Mouse (Mus musculus) ES-Bruce4 (cell line): ENCODE data around the gene Ptprj. TPM values are rescaled to one million over a fixed set of nuclear protein-coding genes. Genes with fewer than 3 reads are reported as not detected.

Experiments
- H3K27ac ChIP-seq: 2 replicates; pipeline ENCODE4 v1.5.1; 2012; ENCODE audit warnings: low read length, inconsistent platforms; ENCODE audit not compliant: insufficient read depth
- H3K27me3 ChIP-seq: 2 replicates; pipeline ENCODE4 v1.6.1; 2012; ENCODE audit warnings: mild to moderate bottlenecking, low read length, inconsistent platforms; ENCODE audit not compliant: control insufficient read depth, poor library complexity, insufficient read depth, severe bottlenecking
- H3K36me3 ChIP-seq: 2 replicates; pipeline ENCODE4 v1.6.1; 2012; ENCODE audit warnings: inconsistent platforms, mild to moderate bottlenecking, low read length, moderate library complexity; ENCODE audit not compliant: control insufficient read depth, poor library complexity, insufficient read depth, severe bottlenecking
- H3K4me1 ChIP-seq: one replicate; pipeline ENCODE4 v1.8.1; 2011; ENCODE audit warnings: low read length; ENCODE audit not compliant: control insufficient read depth, insufficient read depth
- H3K4me3 ChIP-seq: 2 replicates; pipeline ENCODE4 v1.5.1; 2011; ENCODE audit warnings: low read depth, mild to moderate bottlenecking, low read length
- H3K9ac ChIP-seq: 2 replicates; pipeline ENCODE4 v1.6.1; 2012; ENCODE audit warnings: low read depth, mild to moderate bottlenecking, inconsistent platforms; ENCODE audit not compliant: poor library complexity, severe bottlenecking
- H3K9me3 ChIP-seq: replicated peaks from 2 replicates; pipeline ENCODE4 v1.6.1; 2012; ENCODE audit warnings: mild to moderate bottlenecking, low read length, inconsistent platforms; ENCODE audit not compliant: control insufficient read depth, poor library complexity, insufficient read depth, severe bottlenecking
- CTCF ChIP-seq: IDR thresholded peaks from one replicate; pipeline ENCODE4 v1.8.1; 2011; ENCODE audit warnings: low read depth, low read length
- EP300 ChIP-seq: IDR thresholded peaks from 2 replicates; pipeline ENCODE4 v1.6.1; 2011; ENCODE audit warnings: low read depth, low read length; ENCODE audit not compliant: insufficient read depth
- POLR2A ChIP-seq: IDR thresholded peaks from one replicate; pipeline ENCODE4 v1.8.1; 2011; ENCODE audit warnings: low read length; ENCODE audit not compliant: insufficient read depth
- polyA plus RNA-seq: library from polyadenylated mRNA; stranded (reverse); fragments of >200 nt; gene quantifications from 2 replicates; pipeline ENCODE4 v1.2.4, GENCODE M21; 2011; ENCODE audit warnings: low read depth; ENCODE audit not compliant: missing spikeins, insufficient read depth, insufficient read length

Gene Ptprj
- polyA plus RNA-seq, 1 experiment, result 5.5 TPM

DNA sequence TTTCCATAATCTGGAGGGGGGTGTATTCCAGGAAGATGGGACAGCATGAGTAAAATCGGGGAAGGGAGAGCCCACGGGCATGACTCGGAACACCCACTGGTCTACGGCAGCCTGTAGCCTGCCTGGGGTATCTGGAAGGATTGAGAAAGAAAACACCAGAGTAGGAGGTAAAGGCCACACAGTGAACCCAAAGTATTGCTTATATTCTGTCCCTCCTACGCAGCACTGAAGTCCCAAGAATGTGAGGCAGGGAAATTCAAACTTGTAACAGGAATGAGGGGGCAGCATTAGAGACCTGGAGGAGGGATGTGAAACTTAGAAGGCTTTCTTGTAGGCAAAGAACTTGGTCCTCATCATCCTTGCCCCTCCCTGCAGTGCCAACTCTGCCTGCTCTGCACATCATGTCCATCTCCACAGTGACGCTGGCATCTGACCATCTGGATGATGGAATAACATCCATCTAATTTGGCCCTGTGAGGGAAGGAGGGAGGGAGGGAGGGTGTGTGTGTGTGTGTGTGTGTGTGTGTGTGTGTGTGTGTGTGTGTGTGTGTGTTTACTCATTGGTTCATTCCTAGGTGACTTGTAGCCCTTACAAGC, 37.2 kb downstream of the Ptprj start:
- H3K27me3 ChIP-seq, result no peaks in the 10 kb centered on the region
- no peak for TF ChIP-seq EP300
- TF ChIP-seq CTCF, result no peak
- no peak for TF ChIP-seq POLR2A
- no peak overlapping the region for H3K9ac ChIP-seq
- no peaks in the 10 kb centered on the region for H3K36me3 ChIP-seq
- H3K9me3 ChIP-seq, result no peaks in the 10 kb centered on the region
- H3K4me1 ChIP-seq, result no peaks in the 10 kb centered on the region
- H3K4me3 ChIP-seq, result no peak overlapping the region
- no peak overlapping the region for H3K27ac ChIP-seq

DNA sequence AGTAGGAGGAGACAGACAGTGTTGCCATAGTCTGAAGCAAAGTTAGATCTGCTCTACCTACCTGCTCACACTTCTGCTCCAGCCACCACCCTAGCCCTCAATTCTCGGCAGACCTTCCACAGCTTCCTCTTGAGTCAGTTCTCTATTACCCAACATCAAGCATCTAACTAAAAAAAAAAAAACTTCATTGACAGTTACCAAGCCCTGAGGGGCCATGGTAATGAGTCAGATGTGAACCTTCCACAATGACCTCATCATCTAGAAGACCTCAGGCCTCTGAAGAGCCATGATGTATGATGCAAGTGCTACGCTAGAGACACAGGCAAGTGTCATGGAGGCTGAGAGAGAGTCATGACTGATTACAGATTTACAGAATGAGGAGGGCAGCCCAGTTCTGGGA, 37.8 kb downstream of the Ptprj start:
- Histone ChIP-seq H3K9ac (no peak overlapping the region), H3K4me3 (no peak overlapping the region), H3K36me3 (no peaks in the 10 kb centered on the region), H3K4me1 (no peaks in the 10 kb centered on the region), H3K9me3 (no peaks in the 10 kb centered on the region), H3K27ac (no peak overlapping the region), H3K27me3 (no peaks in the 10 kb centered on the region)
- TF ChIP-seq CTCF, result no peak
- no peak for TF ChIP-seq POLR2A
- TF ChIP-seq EP300, result no peak

- no peaks in the 10 kb centered on the region for H3K27me3 ChIP-seq
- no peak overlapping the region for H3K9ac ChIP-seq
- H3K4me3 ChIP-seq, result no peak overlapping the region
- H3K4me1 ChIP-seq, result no peaks in the 10 kb centered on the region
- H3K9me3 ChIP-seq, result no peaks in the 10 kb centered on the region
- no peak overlapping the region for H3K27ac ChIP-seq
- no peak for TF ChIP-seq POLR2A
- H3K36me3 ChIP-seq, result no peaks in the 10 kb centered on the region
Measured at GRCm38 (mm10) chr2:90539206-90539605, 41.2 kb downstream of the Ptprj start.

DNA sequence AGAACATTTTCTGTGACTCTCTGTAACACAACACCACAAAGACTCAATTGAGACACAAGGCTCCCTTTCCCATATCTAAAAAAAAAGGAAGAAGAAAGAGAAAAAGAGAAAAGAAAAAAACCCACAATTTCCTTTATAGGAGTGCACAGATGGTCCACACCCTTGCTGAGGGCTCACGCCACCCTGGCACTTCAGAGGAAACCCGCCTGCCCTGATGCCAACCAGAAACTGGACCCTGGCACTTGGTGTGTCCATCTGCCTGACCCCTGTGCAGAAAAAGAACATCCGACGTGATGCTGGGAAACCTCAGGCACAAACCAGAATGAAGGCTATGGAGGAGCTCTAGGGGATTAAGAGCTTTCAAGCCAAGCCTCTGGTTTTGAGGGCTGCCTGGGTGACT, 43.2 kb downstream of the Ptprj start:
- no peaks in the 10 kb centered on the region for H3K4me1 ChIP-seq
- no peak overlapping the region for H3K27ac ChIP-seq
- no peaks in the 10 kb centered on the region for H3K9me3 ChIP-seq
- H3K9ac ChIP-seq, result no peak overlapping the region
- TF ChIP-seq CTCF, result no peak
- no peak for TF ChIP-seq EP300
- no peak for TF ChIP-seq POLR2A
- H3K27me3 ChIP-seq, result no peaks in the 10 kb centered on the region
- H3K36me3 ChIP-seq, result no peaks in the 10 kb centered on the region
- H3K4me3 ChIP-seq, result no peak overlapping the region

- Histone ChIP-seq H3K9ac (no peak overlapping the region), H3K4me3 (no peak overlapping the region), H3K4me1 (no peaks in the 10 kb centered on the region), H3K9me3 (no peaks in the 10 kb centered on the region), H3K27ac (no peak overlapping the region), H3K36me3 (no peaks in the 10 kb centered on the region), H3K27me3 (no peaks in the 10 kb centered on the region)
- TF ChIP-seq EP300 (no peak), POLR2A (no peak), CTCF (no peak)
Measured at GRCm38 (mm10) chr2:90536555-90536954, 43.9 kb downstream of the Ptprj start.

GRCm38 (mm10) chr2:90534751-90535150, 45.7 kb downstream of the Ptprj start:
- Histone ChIP-seq H3K27me3 (no peaks in the 10 kb centered on the region), H3K36me3 (no peaks in the 10 kb centered on the region), H3K9ac (no peak overlapping the region), H3K27ac (no peak overlapping the region), H3K4me1 (no peaks in the 10 kb centered on the region), H3K9me3 (no peaks in the 10 kb centered on the region), H3K4me3 (no peak overlapping the region)
- TF ChIP-seq POLR2A (no peak), CTCF (no peak), EP300 (no peak)
